Mouse (Mus musculus): ENCODE data around the gene Dpy30.

The Dpy30 gene

DNA sequence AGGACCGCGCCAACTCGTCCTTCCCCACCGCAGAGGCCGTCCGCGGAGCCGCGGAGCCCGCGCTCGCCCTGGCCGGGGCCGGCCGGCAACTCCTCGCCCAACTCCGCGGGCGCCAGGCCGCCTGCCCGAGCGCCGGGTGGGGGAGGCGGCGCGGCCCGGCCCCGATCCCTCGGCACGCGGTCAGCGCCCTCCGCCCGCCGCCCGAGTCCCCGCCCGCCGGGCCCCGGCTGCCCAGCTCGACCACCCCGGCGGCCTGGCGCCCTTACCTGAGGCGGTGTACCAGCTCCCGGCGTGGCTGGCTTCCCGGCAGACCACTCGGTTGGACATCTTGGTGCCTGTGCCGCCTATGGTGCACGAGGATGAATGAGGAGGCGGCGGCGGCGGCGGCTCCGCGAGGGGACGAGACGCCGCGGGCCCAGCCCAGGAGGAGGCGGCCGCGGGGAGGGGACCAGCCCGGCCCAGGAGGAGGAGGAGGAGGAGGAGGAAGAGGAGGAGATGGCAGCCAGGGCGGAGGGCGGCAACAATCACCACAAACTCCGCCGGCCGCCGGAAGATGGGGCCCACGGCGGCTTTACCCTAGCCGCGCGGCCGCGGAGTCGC is 29.2 kb downstream of the Dpy30 start:
- peak; percentile 74 for DNase-seq (ENCODE audit: low spot score)

DNA sequence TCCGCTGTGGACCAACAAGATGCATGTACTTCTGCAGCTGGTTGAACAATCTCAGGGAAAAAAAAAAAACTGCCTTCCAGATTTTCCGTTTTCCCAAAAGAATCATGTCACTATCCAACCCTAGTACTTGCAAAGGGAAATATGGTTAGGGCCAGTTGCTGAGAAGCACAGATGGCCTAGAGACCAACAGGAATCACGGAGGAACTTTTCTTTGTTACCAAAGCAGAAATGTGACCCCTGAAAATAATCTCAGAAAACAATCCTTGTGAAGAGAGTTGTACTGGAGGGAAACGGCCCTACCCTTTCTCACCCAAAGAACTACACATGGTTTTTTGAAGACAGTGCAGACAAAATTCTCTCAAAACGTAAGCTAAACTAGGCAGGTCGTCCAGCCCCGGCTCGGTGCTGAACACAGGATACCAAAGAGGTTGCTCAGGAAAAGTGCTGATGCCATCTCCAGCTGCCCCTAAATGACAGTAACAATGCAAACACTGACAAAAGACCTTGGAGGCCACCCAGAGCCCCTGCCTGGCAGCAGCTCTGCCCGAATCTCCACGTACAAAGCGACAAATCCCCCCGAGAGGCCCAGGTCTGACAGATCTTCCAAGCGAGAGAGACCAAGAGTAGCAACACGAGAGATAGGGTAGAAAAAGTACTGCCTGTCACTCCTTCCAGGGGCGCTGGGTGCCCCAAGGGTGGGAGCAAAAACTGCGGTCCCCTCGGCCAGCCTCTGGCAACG is 29.9 kb downstream of the Dpy30 start:
- peak; percentile 61 for DNase-seq (ENCODE audit: low spot score)

DNA sequence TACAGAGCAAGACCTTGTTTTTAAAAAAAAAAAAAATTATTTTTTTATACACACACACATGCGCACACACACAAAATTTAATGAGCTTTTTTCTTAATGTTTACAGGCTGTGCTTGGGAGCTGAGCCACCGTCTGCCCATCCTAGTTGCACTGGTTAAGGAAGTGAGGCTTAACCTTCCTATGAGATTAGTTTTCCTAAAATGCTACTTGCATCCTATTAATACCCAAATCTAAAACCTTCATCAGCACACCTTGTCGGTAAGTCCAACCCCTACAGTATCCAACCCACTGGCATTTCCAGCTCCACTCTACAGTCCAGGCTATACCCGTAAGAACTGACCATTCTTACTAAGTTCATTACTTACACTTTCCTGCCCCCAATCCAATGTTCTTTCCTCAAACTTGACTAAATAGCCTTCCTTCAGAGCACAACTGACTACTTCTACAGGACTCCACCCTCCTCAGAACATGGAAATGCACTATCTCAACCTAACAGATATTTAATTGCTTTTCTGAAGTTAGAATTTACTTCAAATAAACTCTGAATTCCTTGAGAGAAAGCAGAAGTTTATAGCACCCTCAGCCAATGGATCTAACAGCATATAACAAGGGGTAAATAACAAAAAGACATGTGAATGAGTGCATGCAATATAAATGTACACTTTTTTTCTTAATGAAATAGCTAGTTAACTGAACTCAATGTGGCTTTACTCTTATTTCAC is 31.9 kb downstream of the Dpy30 start:
- DNase-seq (ENCODE audit: low spot score) = no peak

DNA sequence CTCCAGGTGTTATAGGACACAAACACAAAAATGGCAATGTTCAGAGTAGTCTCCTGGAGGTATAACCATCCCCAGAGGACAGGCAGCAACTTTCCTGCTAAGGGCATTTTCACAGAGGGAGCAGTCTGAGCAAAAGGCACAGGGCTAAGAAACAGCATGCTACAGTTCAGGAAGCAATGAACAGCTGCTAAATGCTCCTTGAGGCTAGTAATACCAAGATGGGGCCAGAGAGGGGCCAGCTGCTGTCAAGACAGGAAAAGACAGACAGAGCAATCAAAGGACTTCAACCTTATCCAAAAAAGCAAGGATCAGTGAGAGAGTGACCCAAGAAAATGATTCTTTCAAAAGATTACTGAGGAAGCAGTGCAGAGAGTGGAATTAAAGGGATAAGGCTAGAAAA is 32.9 kb downstream of the Dpy30 start:
- DNase-seq (ENCODE audit: low spot score) = no peak

DNA sequence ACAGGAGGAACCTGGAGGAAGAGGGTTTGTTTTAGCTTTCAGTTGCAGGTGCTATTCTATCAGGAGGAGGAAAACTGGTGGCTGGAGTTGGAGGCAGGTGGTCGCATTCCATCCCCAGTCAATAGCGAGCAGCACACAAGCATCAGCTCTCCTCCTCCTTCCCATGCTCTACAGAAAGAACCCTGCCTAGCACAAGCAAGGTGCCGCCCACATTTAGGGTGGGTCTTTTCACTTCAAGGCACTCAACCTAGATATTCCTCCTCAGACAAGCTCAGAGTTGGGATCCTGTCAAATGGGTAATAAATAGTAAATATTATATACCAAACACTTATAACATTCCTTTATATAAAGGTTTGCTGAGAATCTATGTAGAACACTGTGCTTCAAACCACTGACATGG is 33.5 kb downstream of the Dpy30 start:
- DNase-seq (ENCODE audit: low spot score) = no peak

DNA sequence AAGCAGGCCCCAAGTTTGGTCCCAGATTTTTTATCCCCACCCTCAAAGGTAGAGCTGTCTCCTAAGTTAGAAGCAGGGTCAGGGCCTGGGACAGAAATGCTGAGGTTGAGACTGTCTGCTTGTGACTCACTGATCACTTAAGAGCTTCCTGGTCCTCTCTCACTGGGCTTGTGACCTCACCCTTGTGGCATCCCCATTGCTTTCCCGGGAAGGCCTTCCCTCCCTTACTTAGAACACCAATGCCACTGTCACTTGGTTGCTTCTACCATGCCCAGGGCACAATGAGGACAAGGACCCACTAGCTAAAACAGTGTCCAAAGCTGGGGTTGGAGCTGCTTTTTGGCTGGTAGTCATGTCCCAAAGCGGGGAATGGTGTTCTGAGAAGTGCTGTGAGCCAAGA is 35.1 kb downstream of the Dpy30 start:
- no peak for DNase-seq (ENCODE audit: low spot score)

DNA sequence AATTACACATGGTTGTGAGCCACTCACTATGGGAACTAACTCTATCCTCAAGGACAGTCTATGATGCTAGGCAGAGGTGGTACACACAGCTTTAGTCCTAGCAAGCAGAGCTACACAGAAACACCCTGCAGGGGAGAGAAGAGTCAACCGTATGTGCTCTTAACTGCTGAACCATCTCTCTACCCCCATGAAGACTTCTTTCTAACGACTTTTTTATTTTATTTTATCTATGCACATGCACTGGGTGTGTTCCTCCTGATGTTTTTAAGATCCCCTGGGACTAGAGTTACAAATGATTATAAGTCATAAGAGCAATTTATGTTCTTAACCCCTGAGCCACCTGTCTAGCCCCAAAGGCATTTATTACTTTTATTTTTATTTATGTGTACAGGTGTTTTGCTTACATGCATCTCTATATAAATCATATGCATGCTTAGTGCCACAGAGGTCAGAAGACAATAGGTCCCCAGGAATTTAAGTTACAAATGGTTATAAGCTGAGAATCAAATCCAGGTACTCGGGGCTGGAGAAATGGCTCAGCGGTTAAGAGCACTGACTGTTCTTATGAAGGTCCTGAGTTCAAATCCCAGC is 37.5 kb downstream of the Dpy30 start:
- DNase-seq (ENCODE audit: low spot score) = no peak

DNA sequence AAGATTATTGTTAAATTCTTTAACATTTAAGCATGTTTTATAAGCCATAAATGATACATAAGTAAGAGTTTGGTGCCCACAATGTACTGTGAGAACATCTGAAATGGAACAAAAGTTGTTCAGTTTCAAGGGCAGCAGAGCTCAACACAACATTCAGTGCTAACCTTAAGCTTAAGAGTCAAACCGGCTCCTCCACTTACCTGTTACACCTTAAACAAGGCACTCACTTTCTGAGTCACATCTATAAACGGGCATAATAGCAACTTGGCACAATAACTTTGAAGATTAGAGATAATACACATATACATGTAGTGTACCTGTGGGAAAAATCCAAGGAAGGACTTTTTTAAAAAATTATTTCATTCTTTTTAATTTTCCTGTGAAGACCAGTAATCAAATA is 38.0 kb downstream of the Dpy30 start:
- DNase-seq (ENCODE audit: low spot score) = no peak

DNA sequence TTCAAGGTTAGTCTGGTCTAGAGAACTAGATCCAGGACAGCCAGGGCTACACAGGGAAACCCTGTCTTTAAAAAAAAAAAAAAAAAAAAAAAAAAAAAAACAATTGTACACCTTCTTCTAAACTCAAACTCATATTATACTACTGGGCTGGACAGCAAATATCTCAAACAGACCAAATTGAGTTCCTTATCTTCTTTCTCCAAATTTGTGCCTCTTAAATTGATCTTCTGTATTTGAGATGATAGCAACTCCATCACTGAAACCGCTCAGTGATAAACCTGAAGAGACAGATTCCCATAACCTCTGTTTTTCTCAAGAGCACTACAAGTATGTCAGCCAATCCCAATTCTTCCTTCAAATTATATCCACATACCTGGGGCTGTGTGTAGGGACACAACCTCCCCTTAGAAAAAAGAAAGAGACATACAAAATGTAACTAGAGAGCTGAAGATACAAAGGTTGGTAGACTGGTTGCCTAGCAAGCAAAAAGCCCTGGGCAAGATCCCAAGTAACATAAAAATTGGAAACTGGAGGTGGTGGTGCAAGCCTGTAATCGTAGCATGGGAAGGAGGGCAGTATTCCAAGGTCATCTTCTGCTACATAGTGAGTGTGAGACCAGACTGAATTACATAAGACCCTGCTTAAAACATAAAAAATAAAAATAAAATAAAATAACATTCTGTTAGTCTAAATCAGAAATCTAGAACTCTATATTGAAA is 39.2 kb downstream of the Dpy30 start:
- no peak for DNase-seq (ENCODE audit: low spot score)

DNA sequence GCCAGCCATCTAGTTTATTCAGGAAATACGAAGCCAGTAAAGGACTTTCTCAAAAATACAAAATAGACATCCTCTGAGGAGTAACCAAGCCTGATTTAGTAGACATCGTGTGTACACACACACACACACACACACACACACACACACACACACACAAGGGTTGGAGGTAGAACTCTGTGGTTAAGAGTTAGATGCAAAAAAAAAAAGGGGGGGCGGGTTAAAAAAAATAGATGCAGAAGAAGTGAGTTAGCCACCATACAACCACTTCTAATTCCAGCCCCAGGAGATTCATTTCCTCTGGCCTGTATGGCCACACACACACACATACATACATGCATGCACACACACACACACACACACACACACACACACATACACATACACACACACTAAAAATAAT is 41.7 kb downstream of the Dpy30 start:
- no peak for DNase-seq (ENCODE audit: low spot score)

DNA sequence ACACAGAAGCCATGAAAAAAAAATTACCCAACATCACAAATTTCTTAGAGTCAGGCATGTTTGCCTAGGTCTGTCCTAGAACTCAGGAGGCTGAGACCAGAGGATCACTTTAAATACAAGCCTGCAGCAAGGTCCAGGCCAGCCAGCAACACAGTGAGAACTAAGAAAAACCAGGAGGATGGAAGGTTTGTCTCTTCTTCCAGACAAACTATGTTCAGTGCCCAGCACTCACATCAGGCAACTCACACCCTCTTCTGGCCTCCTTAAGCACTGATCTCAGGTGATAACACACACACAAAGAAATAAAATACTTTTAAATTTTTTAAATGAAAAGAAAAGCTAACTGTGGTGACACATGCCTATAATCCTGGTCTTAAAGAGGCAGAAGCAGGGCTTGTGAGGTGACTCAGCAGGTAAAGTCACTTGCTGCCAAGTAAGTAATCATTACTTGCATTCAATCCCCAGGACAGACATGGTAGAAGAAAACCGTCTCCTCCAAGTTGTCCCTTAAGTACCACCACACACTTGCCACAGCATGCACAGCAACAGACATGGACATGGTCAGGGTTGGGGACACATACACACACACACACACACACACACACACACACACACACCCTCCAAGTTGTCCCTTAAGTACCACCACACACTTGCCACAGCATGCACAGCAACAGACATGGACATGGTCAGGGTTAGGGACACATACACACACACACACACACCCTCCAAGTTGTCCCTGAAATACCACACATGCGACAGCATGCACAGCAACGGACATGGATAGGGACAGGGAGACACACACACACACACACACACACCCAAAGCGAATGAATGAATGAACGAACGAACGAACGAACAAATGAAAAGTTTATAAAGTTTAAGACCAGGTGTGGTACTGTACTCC is 44.5 kb downstream of the Dpy30 start:
- no peak for DNase-seq (ENCODE audit: low spot score)

DNA sequence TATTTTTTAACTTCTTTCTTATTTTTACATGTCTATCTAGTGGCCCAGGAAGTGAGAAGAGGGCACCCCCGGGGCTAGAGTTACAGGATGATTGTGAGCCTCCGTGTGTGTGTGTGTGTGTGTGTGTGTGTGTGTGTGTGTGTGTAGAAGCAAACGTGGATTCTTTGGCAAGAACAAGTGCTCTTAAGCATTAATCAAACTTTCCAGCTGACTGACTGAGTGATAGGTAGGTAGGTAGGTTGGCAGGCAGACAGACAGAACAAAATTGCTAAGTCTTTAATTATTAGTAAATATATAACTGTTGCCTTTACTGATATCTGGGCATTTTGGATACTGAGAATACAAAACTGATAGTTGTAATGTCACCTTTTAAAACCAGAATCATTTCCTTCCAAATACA is 49.3 kb downstream of the Dpy30 start:
- DNase-seq (ENCODE audit: low spot score) = no peak

DNA sequence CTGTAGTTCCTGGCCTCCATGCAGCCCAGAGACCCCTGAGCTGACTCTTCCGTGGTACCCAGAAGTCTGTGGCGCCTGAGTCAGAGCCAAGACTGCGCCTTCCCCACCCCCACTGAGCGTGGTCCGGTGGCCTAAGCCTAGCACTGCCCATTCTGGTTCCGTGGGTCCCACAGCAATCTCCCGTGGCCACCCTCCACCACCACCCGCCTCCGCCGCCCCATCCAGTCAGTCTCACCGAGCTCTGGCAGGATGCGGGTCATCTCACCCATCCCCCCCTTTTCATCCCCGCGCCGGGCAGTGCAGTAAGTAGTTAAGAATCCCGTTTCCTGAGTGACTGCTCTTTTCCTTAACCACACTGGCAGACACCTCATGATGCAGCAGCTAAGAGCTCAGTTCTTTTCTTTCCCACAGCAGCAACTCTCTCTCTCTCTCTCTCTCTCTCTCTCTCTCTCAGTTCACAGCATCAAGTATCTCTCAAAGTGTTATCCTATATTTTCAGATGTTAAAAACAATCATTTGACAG is 51.0 kb downstream of the Dpy30 start:
- DNase-seq (ENCODE audit: low spot score) = no peak

DNA sequence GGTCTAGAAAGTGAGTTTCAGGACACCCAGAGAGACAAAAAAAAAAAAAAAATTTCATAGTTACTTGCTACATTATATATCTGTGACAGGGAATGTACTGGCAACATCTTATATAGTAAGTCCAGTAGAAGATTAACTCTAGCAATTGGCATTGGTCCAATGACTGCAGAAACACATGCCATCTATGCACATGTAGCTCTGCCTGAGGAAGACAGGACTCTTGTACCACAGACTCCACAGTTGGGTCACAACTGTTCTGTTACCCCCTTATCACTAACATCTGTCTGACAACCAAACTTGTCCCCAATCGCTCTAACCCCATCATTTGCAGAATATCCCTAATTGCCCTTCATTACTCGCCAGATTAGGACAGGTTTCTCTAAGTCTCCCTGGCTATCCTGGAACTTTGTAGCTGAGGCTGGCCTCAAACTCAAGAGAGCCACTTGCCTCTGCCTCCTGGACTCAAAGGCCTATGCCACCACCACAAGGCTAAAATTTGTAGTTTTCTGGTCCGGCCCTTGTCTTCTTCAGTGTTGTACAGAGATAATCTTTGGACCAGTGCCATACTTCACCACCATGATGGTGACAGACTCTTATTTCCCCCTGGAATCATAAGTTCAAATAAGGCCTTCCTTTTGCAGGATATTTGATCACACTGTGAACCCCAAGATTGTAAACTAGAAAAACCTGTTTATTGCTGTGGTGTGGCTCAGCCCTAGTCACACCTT is 52.0 kb downstream of the Dpy30 start:
- DNase-seq (ENCODE audit: low spot score) = no peak

DNA sequence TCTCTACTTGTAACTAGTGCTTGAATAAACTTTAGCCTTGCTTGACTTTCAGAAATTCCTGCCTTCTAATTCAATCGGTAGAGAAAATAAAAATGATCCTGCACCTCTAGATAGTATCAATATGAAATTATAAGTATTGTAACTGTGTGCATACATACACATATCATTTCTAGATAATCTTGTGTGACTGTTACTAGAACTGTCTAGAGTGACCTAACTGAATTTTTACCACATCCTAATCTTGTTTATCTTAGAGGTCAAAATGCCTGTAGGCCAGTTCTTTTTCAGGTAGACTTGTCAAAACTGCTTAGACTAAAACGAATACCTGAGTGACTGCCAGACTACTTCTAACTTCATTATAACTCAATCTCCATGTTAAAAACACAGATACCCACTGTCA is 53.5 kb downstream of the Dpy30 start:
- no peak for DNase-seq (ENCODE audit: low spot score)

DNA sequence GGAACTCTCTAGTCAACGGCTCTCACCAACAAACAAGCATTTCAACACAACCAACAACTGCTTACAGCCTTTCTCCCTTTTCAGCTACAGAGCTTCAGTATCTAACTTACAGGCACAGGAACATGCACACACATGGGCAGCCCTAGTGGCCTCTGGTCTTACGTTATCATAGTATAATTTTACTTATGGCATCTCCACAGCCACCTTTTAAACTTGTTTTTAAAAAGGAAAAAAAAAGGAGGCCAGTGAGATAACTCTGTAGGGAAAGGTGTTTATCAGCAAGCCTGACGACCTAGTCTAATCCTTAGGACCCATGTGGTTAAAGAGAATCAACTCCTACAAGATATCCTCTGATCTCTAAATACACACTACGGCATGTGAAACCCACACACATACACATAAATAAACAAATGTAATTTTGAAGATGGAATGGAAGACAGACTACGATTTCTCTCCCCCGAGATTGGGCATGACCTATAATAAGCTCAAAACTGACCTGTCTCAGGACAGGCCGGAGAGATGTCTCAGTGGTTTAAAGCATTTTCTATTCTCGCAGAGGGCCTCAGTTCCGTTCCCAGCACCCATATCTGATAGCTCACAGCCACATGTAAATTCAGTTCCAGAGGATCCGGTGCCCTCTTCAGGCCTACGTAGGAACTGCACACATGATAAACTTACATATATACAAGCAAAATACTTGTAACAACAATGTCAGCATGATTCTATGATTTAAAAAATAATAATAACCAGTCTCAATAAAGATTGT is 56.1 kb downstream of the Dpy30 start:
- no peak for DNase-seq (ENCODE audit: low spot score)

DNA sequence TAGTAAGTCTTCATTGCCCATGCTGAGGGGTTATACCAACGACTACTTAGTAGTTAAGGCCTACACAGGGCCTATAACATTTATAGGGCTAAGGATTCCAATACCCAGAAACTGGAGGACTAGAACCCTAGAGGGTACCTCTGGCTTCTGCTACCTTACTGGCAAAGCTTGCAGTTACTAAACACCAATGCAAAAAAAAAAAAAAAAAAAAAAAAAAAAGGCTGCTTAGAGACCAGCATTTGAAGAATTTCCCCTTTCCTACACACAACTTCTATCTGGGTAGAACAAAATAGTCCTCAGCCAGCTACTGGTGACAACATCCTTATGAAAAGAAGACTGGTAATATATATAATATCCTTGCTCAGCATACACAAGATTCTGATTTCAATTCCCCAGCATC is 58.1 kb downstream of the Dpy30 start:
- no peak for DNase-seq (ENCODE audit: low spot score)

DNA sequence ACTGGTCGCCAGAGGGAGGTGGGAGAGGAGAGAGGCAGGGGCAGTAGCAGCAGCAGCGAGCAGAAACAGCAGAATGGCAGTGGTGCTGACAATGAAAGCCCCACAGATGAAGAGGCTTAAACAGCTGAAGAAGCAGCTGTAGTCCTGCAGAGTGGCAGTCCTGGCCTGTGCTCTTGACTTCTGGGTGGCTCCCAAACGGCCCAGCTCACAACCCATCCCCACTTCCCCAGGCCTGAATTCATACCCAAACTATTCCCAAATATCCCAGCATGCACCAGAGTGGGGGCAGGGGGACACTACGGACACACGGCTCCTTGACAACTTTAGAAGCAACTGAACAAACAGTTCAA is 58.6 kb downstream of the Dpy30 start:
- peak; percentile 30 for DNase-seq (ENCODE audit: low spot score)

DNA sequence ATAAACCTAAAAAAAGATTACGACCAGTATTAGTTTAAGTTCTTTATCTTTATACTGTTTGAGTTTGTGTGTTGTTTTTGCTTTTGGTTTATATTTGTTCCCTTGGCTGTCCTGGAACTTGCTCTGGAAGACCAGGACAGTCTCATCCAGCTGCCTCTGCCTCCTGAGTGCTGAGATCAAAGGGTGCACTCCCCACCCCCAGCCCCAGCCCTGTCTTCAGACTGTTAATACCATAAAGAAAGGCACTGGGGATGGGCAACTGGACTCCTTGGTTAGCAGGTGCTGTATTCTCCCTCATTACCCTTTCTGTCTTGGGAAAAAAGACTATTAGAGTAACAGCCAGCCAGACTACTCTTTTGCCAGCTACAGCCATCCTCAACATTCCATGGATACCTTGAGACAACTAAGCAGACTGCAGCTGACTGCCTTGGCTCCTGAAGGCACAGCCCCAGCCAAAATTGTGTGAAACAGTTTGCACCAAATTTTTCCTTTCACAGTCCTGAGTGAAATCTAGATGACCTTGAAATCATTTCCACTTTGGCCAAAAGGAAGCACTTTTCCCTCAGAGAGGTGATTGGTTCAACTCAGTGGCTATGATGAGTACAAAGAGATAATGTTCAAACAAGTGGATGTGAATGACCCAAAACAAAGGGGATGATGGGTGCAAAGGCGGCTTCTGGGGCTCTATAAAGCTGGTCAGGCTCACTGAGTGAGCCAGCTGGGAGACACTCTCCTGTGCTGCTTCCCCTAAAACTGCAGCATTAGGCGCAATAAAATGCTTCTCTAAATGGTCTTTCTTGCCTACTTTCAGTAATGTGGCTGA is 59.2 kb downstream of the Dpy30 start:
- DNase-seq (ENCODE audit: low spot score) = no peak

Data from retina, embryonic 14.5 days (tissue).